Mouse (Mus musculus) ES-Bruce4 (cell line): Measurements from ENCODE around the gene Inpp5f. TPM values are rescaled to one million over a fixed set of nuclear protein-coding genes. Genes with fewer than 3 reads are reported as not detected.

Experiments
- H3K27ac ChIP-seq: 2 replicates; pipeline ENCODE4 v1.5.1; 2012; ENCODE audit warnings: low read length, inconsistent platforms; ENCODE audit not compliant: insufficient read depth
- H3K27me3 ChIP-seq: 2 replicates; pipeline ENCODE4 v1.6.1; 2012; ENCODE audit warnings: mild to moderate bottlenecking, low read length, inconsistent platforms; ENCODE audit not compliant: control insufficient read depth, poor library complexity, insufficient read depth, severe bottlenecking
- H3K36me3 ChIP-seq: 2 replicates; pipeline ENCODE4 v1.6.1; 2012; ENCODE audit warnings: inconsistent platforms, mild to moderate bottlenecking, low read length, moderate library complexity; ENCODE audit not compliant: control insufficient read depth, poor library complexity, insufficient read depth, severe bottlenecking
- H3K4me1 ChIP-seq: one replicate; pipeline ENCODE4 v1.8.1; 2011; ENCODE audit warnings: low read length; ENCODE audit not compliant: control insufficient read depth, insufficient read depth
- H3K4me3 ChIP-seq: 2 replicates; pipeline ENCODE4 v1.5.1; 2011; ENCODE audit warnings: low read depth, mild to moderate bottlenecking, low read length
- H3K9ac ChIP-seq: 2 replicates; pipeline ENCODE4 v1.6.1; 2012; ENCODE audit warnings: low read depth, mild to moderate bottlenecking, inconsistent platforms; ENCODE audit not compliant: poor library complexity, severe bottlenecking
- H3K9me3 ChIP-seq: replicated peaks from 2 replicates; pipeline ENCODE4 v1.6.1; 2012; ENCODE audit warnings: mild to moderate bottlenecking, low read length, inconsistent platforms; ENCODE audit not compliant: control insufficient read depth, poor library complexity, insufficient read depth, severe bottlenecking
- CTCF ChIP-seq: IDR thresholded peaks from one replicate; pipeline ENCODE4 v1.8.1; 2011; ENCODE audit warnings: low read depth, low read length
- EP300 ChIP-seq: IDR thresholded peaks from 2 replicates; pipeline ENCODE4 v1.6.1; 2011; ENCODE audit warnings: low read depth, low read length; ENCODE audit not compliant: insufficient read depth
- POLR2A ChIP-seq: IDR thresholded peaks from one replicate; pipeline ENCODE4 v1.8.1; 2011; ENCODE audit warnings: low read length; ENCODE audit not compliant: insufficient read depth
- polyA plus RNA-seq: library from polyadenylated mRNA; stranded (reverse); fragments of >200 nt; gene quantifications from 2 replicates; pipeline ENCODE4 v1.2.4, GENCODE M21; 2011; ENCODE audit warnings: low read depth; ENCODE audit not compliant: missing spikeins, insufficient read depth, insufficient read length

Gene Inpp5f
- polyA plus RNA-seq, 1 experiment = 40.6 TPM

DNA sequence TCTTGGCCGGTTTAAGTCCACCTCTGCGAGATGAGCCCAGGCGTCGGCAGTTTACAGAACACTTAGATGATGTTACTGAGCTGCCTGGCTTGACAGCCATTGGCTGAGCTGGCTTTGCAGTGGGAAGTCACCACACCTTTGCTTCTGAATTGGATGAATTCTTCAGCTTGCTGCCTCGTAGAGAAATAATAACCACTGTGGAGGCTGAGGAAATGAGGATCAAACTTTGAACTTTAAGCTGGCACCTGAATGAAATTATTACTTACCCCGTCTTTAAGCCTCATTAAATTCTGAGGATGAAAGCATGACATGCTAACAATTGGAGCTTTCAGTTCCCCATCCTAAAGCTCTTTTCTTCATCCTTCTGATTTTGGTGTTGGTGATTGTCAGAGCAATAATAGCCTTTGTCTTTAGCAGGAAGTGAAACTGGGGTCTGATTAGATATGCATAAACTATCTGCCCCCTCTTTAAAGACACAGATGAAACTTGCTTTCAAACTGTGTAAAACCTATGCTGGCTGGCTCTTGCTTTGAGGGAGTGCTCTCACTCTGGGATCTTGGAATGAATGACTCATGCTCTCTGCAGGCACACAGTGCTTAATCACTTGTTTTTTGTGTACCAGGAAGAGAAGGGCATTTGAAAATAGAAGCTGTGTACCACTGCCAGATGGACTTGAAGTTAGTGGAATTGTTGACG is 11.3 kb downstream of the Inpp5f start:
- peaks cover 6% of the 10 kb centered on the region; the same call in 1 of the 2 replicates for H3K9me3 ChIP-seq
- no peaks in the 10 kb centered on the region for H3K36me3 ChIP-seq
- no peaks in the 10 kb centered on the region for H3K27me3 ChIP-seq
- H3K4me3 ChIP-seq = no peak overlapping the region
- peaks cover 5% of the 10 kb centered on the region for H3K4me1 ChIP-seq
- TF ChIP-seq CTCF (no peak), POLR2A (no peak), EP300 (no peak)
- H3K27ac ChIP-seq = no peak overlapping the region
- H3K9ac ChIP-seq = no peak overlapping the region

DNA sequence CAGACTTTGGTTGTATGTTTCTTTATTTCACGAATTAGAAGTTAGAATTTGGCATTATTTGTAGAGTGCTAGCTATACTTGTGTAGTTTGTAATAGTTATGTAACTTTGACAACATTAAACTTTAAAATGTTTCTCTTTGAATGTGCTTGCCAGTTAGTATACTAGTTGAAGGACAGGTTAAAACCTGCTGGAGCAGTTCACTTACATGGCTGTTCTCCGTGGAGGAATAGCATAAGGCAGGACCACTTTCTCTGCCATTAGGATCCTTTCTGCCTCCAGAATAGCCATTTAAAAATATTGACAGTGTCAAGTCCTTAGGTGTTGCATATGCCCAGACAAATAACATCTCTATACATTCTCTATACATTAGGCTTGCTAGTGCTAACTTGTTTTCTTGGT is 11.9 kb downstream of the Inpp5f start:
- H3K27ac ChIP-seq = no peak overlapping the region
- H3K36me3 ChIP-seq = no peaks in the 10 kb centered on the region
- no peaks in the 10 kb centered on the region for H3K27me3 ChIP-seq
- no peak overlapping the region for H3K4me3 ChIP-seq
- peaks cover 5% of the 10 kb centered on the region for H3K4me1 ChIP-seq
- TF ChIP-seq EP300 (no peak), CTCF (no peak), POLR2A (no peak)
- H3K9ac ChIP-seq = no peak overlapping the region
- H3K9me3 ChIP-seq = peaks cover 6% of the 10 kb centered on the region; the same call in 1 of the 2 replicates

DNA sequence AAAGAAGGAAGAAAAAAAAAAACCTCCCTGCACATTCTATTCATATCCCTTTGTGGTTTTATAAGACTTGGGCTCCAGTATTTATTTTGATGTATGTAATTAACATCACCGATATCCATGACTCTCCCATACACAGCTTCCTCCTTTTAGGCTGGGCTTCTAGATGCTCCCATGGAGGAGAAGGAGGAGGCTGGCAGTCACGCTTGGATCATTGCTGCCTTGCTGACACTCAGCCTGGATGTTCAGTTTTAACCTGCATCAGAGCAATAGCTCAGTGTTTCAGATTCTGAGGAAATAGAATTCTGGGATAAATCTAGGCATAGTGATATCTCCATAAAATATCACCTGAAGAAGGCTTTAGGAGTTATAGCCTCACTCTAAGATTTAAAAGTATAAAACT is 14.3 kb downstream of the Inpp5f start:
- H3K4me1 ChIP-seq = peaks cover 5% of the 10 kb centered on the region
- H3K27ac ChIP-seq = no peak overlapping the region
- H3K27me3 ChIP-seq = no peaks in the 10 kb centered on the region
- TF ChIP-seq POLR2A (no peak), CTCF (no peak), EP300 (no peak)
- no peaks in the 10 kb centered on the region for H3K36me3 ChIP-seq
- H3K4me3 ChIP-seq = no peak overlapping the region
- no peak overlapping the region for H3K9ac ChIP-seq
- H3K9me3 ChIP-seq = peaks cover 5% of the 10 kb centered on the region; the same call in 1 of the 2 replicates

DNA sequence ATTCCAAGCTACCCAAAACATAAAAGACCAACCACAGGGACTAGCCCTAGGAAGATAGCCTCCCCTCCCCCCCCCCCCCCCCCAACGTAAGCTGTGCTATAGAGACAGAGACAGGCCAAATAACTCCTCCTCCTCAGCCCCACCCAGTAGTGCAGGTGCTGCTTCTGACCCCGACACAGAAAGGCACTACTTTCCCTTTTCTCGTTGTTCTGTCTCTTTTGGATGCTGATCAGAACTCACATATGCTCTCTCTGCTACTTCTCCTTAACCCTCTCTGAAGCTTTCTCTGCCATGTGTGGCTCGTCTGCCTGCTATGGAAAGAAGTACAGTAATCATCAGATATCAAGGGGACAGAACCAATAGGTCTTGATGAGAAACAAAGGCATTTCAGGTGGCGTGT is 15.5 kb downstream of the Inpp5f start:
- no peak for TF ChIP-seq POLR2A
- no peak for TF ChIP-seq CTCF
- no peak for TF ChIP-seq EP300
- Histone ChIP-seq H3K9me3 (no peaks in the 10 kb centered on the region), H3K9ac (no peak overlapping the region), H3K36me3 (no peaks in the 10 kb centered on the region), H3K4me1 (peaks cover 5% of the 10 kb centered on the region), H3K27me3 (no peaks in the 10 kb centered on the region), H3K27ac (no peak overlapping the region), H3K4me3 (no peak overlapping the region)

DNA sequence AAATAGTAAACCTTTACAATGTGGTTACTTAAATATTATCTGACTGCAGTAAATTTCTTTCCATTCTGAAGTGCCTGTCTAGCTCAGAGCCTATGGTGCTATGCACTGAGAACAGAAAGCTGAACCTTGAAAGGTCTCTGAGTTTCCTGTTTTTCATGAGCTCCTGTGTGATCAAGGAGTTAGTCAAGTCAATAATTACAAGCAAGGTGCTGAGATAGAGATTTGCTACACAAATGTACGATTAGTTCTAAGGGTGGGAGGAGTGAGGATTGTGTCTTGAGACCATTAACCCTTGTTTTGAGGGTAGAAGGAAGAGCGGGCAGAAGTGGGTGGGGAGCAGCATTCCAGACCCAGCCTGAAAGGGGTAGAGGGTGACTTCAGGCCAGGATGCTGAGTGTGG is 16.1 kb downstream of the Inpp5f start:
- Histone ChIP-seq H3K9ac (no peak overlapping the region), H3K9me3 (no peaks in the 10 kb centered on the region), H3K27ac (no peak overlapping the region), H3K4me3 (no peak overlapping the region), H3K27me3 (no peaks in the 10 kb centered on the region), H3K4me1 (peaks cover 5% of the 10 kb centered on the region), H3K36me3 (no peaks in the 10 kb centered on the region)
- no peak for TF ChIP-seq EP300

DNA sequence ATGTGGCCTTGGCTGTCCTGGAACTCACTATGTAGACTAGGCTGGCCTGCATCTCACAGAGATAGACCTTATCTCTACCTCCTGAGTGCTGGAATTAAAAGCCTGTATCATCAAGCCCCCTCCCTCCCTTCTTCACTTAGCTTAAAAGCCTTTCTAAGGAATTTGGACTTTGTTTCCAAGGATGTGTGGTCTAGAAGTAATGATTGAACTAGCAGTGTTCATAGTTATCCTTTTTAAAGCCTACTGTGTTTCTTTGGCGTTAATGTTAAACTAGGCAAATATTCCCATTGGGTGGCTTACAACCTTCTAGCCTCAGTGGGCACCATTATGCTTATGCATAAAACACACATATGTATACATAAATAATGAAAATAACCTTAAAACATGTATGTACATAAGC is 16.6 kb downstream of the Inpp5f start:
- H3K27me3 ChIP-seq = no peaks in the 10 kb centered on the region
- H3K36me3 ChIP-seq = no peaks in the 10 kb centered on the region
- H3K27ac ChIP-seq = no peak overlapping the region
- H3K9me3 ChIP-seq = no peaks in the 10 kb centered on the region
- no peak overlapping the region for H3K4me3 ChIP-seq
- no peak for TF ChIP-seq EP300
- TF ChIP-seq POLR2A = no peak
- TF ChIP-seq CTCF = no peak
- peaks cover 5% of the 10 kb centered on the region for H3K4me1 ChIP-seq
- no peak overlapping the region for H3K9ac ChIP-seq
